Mouse (Mus musculus) large intestine, adult 2 months (tissue): ENCODE data around the gene Cpt2. TPM values are rescaled to one million over a fixed set of nuclear protein-coding genes. Genes with fewer than 3 reads are reported as not detected.

Experiments used
- polyA plus RNA-seq: library from polyadenylated mRNA; depleted of rRNA; stranded (reverse); fragments of >200 nt; gene quantifications from 2 replicates; pipeline ENCODE4 v1.2.3, GENCODE M21; 2012; rRNA removed

Gene Cpt2
- polyA plus RNA-seq, 1 experiment = 117 TPM

Other genes with a start within 250 kb of the Cpt2 start
- not detected in 2 replicates for gene Dmrtb1, start 239.4 kb downstream of the Cpt2 start, polyA plus RNA-seq
- gene Lrp8, start 121.3 kb downstream of the Cpt2 start, polyA plus RNA-seq = 2.3 and 3.5 TPM in 2 replicates
- 51.0 and 51.8 TPM in 2 replicates for gene Magoh, start 43.9 kb downstream of the Cpt2 start, polyA plus RNA-seq
- gene 0610037L13Rik, start 33.8 kb downstream of the Cpt2 start, polyA plus RNA-seq = 24.4 and 27.5 TPM in 2 replicates
- gene Slc1a7, start 44.7 kb upstream of the Cpt2 start, polyA plus RNA-seq = 0.07 and 0.25 TPM in 2 replicates
- 19.0 and 53.1 TPM in 2 replicates for gene Podn, start 172.8 kb upstream of the Cpt2 start, polyA plus RNA-seq
- 228 and 374 TPM in 2 replicates for gene Scp2, start 221.4 kb upstream of the Cpt2 start, polyA plus RNA-seq
- 26.7 and 35.2 TPM in 2 replicates for gene Echdc2, start 241.8 kb upstream of the Cpt2 start, polyA plus RNA-seq